Mouse (Mus musculus) kidney, adult 2 months (tissue): Measurements from ENCODE around the gene Astn2.

Experiments used
- CTCF ChIP-seq: fragments of 200-500 bp; conservative IDR thresholded peaks from 2 replicates; pipeline ENCODE4 v1.5.1; 2011; ENCODE audit warnings: low read depth, mild to moderate bottlenecking, control low read depth, low read length, moderate library complexity, mixed read lengths; ENCODE audit not compliant: insufficient read depth, insufficient read length
- POLR2A ChIP-seq: fragments of 200-500 bp; IDR thresholded peaks from one replicate; pipeline ENCODE4 v1.6.1; 2011; ENCODE audit warnings: low read depth, low read length, control low read depth

DNA sequence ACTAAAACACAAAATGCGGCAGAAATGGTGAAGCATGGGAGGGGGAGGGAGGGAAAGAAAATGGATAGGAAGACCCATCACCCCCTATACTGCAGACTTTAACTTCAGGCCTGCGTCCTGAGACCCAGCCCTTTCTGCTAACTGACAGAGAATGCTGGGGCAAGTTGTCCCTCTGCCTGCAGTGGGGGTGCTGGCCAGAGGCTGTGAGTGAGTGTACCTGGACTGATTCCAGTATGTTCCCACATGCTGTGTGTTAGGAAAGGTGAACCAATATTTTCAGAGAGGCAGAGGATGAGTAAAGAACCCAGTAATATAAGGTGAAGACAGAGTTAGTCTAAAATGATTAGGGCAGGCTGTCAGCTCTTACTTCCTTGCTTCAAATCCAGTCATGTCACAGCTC lies 561.2 kb downstream of the Astn2 start:
- TF ChIP-seq POLR2A (no peak), CTCF (no peak)
